Mouse (Mus musculus) stomach, embryonic 15.5 days (tissue): ENCODE results near the gene Vmn2r86. TPM values are rescaled to one million over a fixed set of nuclear protein-coding genes. Genes with fewer than 3 reads are reported as not detected.
"Not testable (repeated sequence)": the region's sequence is repeated elsewhere in the genome, so short reads cannot be mapped to it uniquely, and the experiment has no call there.

Source experiments
- ATAC-seq: fragments of 200-750 bp; cut with Nextera tagmentation; 2 replicates; pipeline ENCODE4 v1.8.0; 2017; ENCODE audit warnings: low read depth, moderate number of reproducible peaks, moderate TSS enrichment; ENCODE audit not compliant: insufficient read depth, low FRiP score
- H3K27ac ChIP-seq: fragments of 300-500 bp; sonication (generic); 2 replicates; pipeline ENCODE4 v1.5.1; 2015; ENCODE audit warnings: mild to moderate bottlenecking, inconsistent platforms
- H3K27me3 ChIP-seq: fragments of 300-500 bp; sonication (generic); replicated peaks from 2 replicates; pipeline ENCODE4 v1.6.1; 2015; ENCODE audit warnings: inconsistent platforms
- H3K36me3 ChIP-seq: fragments of 300-500 bp; sonication (generic); 2 replicates; pipeline ENCODE4 v1.6.1; 2015; ENCODE audit warnings: inconsistent platforms
- H3K4me1 ChIP-seq: fragments of 300-500 bp; sonication (generic); 2 replicates; pipeline ENCODE4 v1.6.1; 2015; ENCODE audit warnings: inconsistent platforms
- H3K4me2 ChIP-seq: fragments of 300-500 bp; sonication (generic); 2 replicates; pipeline ENCODE4 v1.6.1; 2015; ENCODE audit warnings: mild to moderate bottlenecking, inconsistent platforms
- H3K4me3 ChIP-seq: fragments of 300-500 bp; sonication (generic); replicated peaks from 2 replicates; pipeline ENCODE4 v1.5.1; 2015; ENCODE audit warnings: inconsistent platforms
- H3K9ac ChIP-seq: fragments of 300-500 bp; sonication (generic); 2 replicates; pipeline ENCODE4 v1.6.1; 2015; ENCODE audit warnings: inconsistent platforms
- H3K9me3 ChIP-seq: fragments of 300-500 bp; sonication (generic); 2 replicates; pipeline ENCODE4 v1.6.1; 2016; ENCODE audit warnings: inconsistent platforms
- WGBS: fragments of 180-500 bp; shearing (Covaris S2); methylation state at CpG from one replicate; pipeline ENCODE4 v1.1.7; 2015; 5-methylcytosine and 5-hydroxymethylcytosine counted together
- polyA plus RNA-seq: library from polyadenylated mRNA; unstranded; fragments of >200 nt; fragmentation: Nextera tagmentation; extraction: Ambion mirVana; gene quantifications from 2 replicates; pipeline ENCODE4 v1.2.1, GENCODE M21; 2015

Vmn2r86 gene
- polyA plus RNA-seq: not detected in 2 replicates

DNA sequence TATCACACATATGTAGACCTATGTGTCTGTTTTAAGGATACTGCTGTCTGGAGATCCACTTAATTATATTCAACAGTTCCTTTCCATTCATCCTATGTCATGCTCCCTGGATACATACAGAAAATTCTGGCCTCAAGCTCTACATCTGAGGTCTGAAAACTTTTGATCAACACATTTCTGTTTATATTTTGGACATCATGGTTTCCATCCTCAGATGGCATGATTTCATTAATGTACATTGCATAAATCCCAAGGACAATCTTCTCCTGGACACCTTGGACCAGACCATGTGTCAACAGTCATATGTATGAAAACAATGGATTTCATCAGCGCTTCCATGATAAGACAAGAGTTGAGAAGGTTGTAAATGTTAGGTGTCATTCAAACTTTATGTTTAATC is at the start of gene Vmn2r86:
Gene Vmn2r86, minus strand, starts transcription at position 101 of the 400 bp plus-strand sequence.
- not testable (repeated sequence) for H3K36me3 ChIP-seq, H3K4me3 ChIP-seq, H3K27me3 ChIP-seq, ATAC-seq, H3K4me2 ChIP-seq, H3K27ac ChIP-seq, H3K9ac ChIP-seq, H3K9me3 ChIP-seq, H3K4me1 ChIP-seq
- 92% methylated on average over 1 of the region's 1 CpGs for WGBS

DNA sequence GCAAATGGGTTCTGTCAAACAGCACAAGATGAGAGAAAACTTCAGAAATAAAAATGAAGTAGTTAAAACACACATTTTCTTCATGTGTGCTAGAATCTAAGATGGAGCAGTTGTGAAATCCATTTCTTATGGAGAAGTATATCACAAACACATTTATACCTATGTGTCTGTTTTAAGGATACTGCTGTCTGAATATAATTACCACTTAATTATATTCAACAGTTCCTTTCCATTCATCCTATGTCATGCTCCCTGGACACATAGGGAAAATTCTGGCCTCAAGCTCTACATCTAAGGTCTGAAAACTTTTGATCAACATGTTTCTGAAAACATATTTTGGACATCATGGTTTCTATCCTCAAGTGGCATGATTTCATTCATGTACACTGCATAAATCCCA is 41.4 kb upstream of the Vmn2r86 start, which contains the start of gene Vmn2r87:
Gene Vmn2r87, minus strand, starts transcription at position 101 of the 400 bp plus-strand sequence.
- no peaks in the 10 kb centered on the region for H3K36me3 ChIP-seq
- H3K4me1 ChIP-seq: no peaks in the 10 kb centered on the region
- no peaks in the 10 kb centered on the region for H3K27me3 ChIP-seq
- H3K4me3 ChIP-seq: no peak within 1 kb of the TSS
- H3K27ac ChIP-seq: no peak within 1 kb of the TSS
- ATAC-seq: no peak
- H3K9me3 ChIP-seq: no peaks in the 10 kb centered on the region
- no peak within 1 kb of the TSS for H3K4me2 ChIP-seq
- no peak within 1 kb of the TSS for H3K9ac ChIP-seq

DNA sequence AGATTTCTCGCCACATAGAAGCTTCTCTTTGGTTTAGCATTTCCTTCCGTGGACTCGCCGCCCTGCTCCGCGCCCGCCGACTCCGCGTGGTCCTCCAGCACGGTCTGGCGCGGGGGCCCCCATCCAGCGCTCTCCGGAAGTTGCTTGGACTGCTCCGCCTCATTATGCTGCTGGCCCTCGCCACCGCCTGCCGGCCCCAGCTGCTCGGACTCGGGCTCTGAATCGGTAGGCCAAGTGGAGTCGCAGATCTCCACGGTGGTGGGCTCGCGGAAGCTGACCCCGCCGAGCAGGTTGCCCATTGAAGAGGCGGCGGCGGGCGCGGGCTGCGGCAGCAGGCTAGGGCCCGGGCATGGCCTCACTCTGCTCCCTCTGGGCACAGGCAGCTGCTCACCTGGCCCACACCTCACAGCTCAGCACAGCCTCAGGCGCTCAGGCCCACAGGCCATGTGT is 14.5 kb upstream of the Vmn2r86 start:
- WGBS: 4% methylated on average over 36 of the region's 36 CpGs
- peak; percentile 92 for ATAC-seq
- H3K36me3 ChIP-seq: no peaks in the 10 kb centered on the region

DNA sequence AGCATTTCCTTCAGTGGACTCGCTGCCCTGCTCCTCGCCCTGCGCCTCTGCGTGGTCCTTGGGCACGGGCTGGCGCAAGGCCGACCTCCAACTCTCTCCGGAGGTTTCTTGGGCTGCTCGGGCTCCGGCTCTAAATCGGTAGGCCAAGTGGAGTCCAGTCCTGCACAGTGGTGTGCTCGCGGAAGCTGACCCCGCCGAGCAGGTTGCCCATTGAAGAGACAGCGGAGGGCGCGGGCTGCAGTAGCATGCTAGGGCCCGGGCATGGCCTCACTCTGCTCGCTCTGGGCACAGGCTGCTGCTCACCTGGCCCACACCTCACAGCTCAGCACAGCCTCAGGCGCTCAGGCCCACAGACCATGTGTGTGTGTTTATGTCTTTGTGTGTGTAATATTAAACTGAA is 11.1 kb downstream of the Vmn2r86 start:
- WGBS: 89% methylated on average over 21 of the region's 21 CpGs
- Histone ChIP-seq H3K4me2 (no peak overlapping the region), H3K27me3 (no peaks in the 10 kb centered on the region), H3K9ac (no peak overlapping the region), H3K9me3 (no peaks in the 10 kb centered on the region), H3K36me3 (no peaks in the 10 kb centered on the region), H3K4me3 (no peak overlapping the region), H3K4me1 (no peaks in the 10 kb centered on the region), H3K27ac (no peak overlapping the region)
- no peak for ATAC-seq

More for the DNA sequence above, 14.5 kb upstream of the Vmn2r86 start:
- no peaks in the 10 kb centered on the region for H3K4me1 ChIP-seq
- H3K4me3 ChIP-seq: peak overlapping the region; percentile 46
- no peaks in the 10 kb centered on the region for H3K27me3 ChIP-seq
- no peak overlapping the region for H3K27ac ChIP-seq
- H3K9ac ChIP-seq: peak overlapping the region; percentile 46; the same call in 1 of the 2 replicates
- H3K4me2 ChIP-seq: peak overlapping the region; percentile 92
- H3K9me3 ChIP-seq: no peaks in the 10 kb centered on the region

DNA sequence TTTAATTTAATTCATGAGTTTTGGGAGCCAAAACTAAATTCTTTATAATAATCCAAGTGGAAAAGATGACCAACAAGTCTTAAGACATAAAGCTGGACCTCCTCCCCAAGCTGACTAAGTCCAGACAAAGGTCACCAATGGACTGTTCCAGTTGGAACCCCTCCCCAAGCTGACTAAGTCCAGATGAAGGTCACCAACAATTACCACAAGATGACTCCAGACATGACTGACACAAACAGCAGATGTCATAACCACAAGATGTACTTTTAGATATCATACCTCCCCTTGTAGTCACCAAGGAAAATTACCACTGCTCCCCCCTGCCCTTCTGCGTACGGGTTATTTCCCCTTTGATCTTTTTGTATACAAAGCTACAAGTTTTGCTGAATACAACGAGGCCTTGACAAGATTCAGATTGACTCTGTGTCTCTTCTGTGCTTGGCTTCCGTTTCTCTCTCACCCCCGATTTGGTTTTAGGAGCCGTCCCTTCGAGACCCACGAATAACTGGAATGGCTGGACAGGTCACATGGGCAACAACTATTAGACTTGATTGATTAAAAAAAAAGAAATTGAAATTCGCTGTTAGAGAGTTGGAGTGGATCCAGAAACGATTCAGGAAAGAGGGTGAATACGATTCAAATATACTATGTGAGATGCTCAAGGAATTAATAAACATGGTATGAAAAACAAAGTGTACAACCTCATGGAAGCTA is 21.5 kb downstream of the Vmn2r86 start:
- not testable (repeated sequence) for H3K27ac ChIP-seq, H3K4me1 ChIP-seq, H3K36me3 ChIP-seq, H3K27me3 ChIP-seq, ATAC-seq, H3K9me3 ChIP-seq, H3K4me2 ChIP-seq, H3K4me3 ChIP-seq, H3K9ac ChIP-seq
- 81% methylated on average over 11 of the region's 11 CpGs for WGBS

DNA sequence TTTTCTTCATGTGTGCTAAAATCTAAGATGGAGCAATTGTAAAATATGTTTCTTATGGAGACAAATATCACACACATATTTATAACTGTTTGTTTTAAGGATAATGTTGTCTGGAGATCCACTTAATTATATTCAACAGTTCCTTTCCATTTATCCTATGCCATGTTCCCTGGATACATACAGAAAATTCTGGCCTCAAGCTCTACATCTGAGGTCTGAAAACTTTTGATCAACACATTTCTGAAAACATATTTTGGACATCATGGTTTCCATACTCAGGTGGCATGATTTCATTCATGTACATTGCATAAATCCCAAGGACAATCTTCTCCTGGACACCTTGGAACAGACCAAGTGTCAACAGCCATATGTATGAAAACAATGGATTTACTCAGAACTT is 26.2 kb downstream of the Vmn2r86 start, which contains the start of gene Vmn2r85:
Gene Vmn2r85, minus strand, starts transcription at position 101 of the 400 bp plus-strand sequence.
- not testable (repeated sequence) for H3K4me1 ChIP-seq, H3K4me2 ChIP-seq, H3K36me3 ChIP-seq, H3K9me3 ChIP-seq, H3K27ac ChIP-seq, ATAC-seq, H3K4me3 ChIP-seq, H3K27me3 ChIP-seq, H3K9ac ChIP-seq

DNA sequence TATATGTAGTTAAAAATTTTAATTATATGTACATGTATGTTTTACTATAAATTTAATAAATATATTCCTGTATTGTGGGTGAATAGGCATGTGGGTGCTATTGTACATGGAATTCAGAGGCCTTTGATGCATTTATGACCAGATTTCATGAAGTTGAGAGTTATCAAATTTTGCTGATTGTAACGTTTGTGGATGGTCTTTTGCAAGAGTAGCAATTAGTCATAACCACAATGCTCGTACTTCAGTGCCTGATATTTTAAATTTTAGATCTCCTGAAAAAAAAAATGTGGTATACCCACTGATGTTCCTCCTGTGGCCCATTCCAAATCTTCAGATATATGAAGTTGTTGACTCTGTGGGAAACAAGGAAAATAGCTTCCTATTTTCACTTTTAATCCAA is 33.5 kb downstream of the Vmn2r86 start:
- not testable (repeated sequence) for H3K36me3 ChIP-seq, H3K27me3 ChIP-seq, H3K9ac ChIP-seq, H3K4me3 ChIP-seq, H3K27ac ChIP-seq, H3K4me1 ChIP-seq, H3K4me2 ChIP-seq, H3K9me3 ChIP-seq, ATAC-seq
- 78% methylated on average over 2 of the region's 2 CpGs for WGBS

DNA sequence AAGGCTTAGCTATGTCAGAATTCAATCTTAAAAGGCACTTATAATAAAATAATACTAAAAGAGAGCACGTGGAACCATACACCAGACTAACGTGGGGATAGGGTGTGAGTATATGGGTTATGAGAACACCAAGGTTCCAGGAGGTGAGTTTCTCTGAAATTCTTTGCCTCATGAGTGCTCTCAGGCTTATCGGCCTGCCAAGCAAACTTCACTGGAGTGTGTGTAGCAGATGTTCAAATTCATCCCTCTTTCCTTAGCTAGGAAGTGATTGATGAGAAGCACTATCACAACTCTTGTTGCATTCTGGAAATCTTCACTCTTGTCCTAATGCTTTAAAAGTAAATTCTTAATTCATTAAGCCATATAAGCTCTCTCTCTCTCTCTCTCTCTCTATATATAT is 35.4 kb downstream of the Vmn2r86 start:
- Histone ChIP-seq H3K9me3 (no peaks in the 10 kb centered on the region), H3K27ac (no peak overlapping the region), H3K27me3 (no peaks in the 10 kb centered on the region), H3K36me3 (no peaks in the 10 kb centered on the region), H3K9ac (no peak overlapping the region), H3K4me1 (no peaks in the 10 kb centered on the region), H3K4me3 (no peak overlapping the region), H3K4me2 (no peak overlapping the region)
- no peak for ATAC-seq
- WGBS: 82% methylated on average over 3 of the region's 3 CpGs

DNA sequence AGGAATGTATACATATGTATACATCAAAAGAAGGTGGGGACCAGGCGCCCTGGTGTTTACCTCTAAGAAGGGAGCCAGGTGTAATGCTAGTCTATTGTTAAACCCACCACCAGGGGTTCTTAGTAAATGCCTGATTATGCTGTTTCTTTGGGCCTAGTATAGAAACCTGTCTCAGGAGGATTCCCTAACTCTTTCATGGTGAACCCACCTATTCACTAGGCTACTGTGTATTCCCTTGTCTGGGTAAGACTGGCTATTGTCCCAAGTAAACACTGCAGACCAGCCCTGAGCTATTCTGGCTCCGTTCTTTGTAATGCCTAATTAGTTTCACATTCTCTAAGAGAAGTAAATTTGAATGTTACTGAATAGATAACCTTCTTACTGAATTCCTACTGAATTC is 35.9 kb downstream of the Vmn2r86 start:
- H3K4me2 ChIP-seq, H3K27ac ChIP-seq, H3K36me3 ChIP-seq, H3K27me3 ChIP-seq, H3K4me3 ChIP-seq, ATAC-seq, H3K9me3 ChIP-seq, H3K4me1 ChIP-seq, H3K9ac ChIP-seq: not testable (repeated sequence)
- WGBS: 66% methylated on average over 2 of the region's 2 CpGs

DNA sequence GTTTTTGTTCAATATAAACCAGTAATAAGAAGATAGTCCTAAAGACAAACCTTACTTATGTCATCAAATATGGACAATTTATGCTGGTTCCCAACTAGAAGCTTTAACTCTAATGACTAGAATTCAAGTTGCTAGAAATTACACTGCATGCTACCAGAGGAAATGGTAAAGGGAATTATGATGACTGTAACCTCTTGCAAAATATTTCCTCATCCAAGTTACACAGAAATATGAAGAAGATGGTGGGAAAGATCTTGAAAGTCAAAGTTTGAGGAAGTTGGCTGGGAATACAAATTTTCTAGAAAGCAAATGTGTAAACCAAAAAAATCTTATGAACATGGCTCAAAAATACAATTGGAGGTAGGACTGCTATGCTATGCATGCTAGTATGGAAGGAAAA is 39.5 kb downstream of the Vmn2r86 start:
- not testable (repeated sequence) for H3K9ac ChIP-seq, H3K36me3 ChIP-seq, H3K4me1 ChIP-seq, H3K27ac ChIP-seq, H3K4me3 ChIP-seq, H3K27me3 ChIP-seq, H3K4me2 ChIP-seq, ATAC-seq, H3K9me3 ChIP-seq

DNA sequence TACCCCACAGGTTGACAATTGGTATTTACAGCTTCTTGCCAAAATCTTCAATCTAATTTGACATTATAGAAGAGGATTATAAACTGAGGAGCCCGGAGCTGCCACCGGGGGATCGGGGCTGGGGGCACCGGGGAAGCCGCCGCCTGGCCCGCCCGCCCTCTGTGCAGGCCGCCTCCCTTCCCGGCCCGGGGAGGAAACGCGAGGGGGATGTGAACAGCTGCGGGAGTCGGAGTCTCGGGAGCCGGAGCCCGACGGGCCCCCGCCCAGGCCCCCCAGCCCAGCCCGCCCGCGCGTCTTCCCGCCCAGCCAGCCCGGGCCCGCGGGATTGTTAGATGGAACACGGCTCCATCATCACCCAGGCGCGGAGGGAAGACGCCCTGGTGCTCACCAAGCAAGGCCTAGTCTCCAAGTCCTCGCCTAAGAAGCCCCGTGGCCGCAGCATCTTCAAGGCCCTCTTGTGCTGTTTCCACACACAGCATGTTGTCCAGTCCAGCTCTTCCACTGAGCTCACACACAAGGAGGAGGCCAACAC is 43.6 kb downstream of the Vmn2r86 start:
- H3K36me3 ChIP-seq, H3K9ac ChIP-seq, H3K9me3 ChIP-seq, H3K4me3 ChIP-seq, H3K4me2 ChIP-seq, H3K4me1 ChIP-seq, H3K27me3 ChIP-seq, H3K27ac ChIP-seq: not testable (repeated sequence)
- peak; percentile 50 for ATAC-seq
- 56% methylated on average over 27 of the region's 35 CpGs for WGBS

DNA sequence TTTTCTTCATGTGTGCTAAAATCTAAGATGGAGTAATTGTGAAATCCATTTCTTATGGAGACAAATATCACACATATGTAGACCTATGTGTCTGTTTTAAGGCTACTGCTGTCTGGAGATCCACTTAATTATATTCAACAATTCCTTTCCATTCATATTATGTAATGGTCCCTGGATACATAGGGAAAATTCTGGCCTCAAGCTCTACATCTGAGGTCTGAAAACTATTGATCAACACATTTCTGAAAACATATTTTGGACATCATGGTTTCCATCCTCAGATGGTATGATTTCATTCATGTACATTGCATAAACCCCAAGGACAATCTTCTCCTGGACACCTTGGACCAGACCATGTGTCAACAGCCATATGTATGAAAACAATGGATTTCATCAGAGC is 61.6 kb downstream of the Vmn2r86 start, which contains the start of gene Vmn2r84:
Gene Vmn2r84, minus strand, starts transcription at position 101 of the 400 bp plus-strand sequence.
- no peak within 1 kb of the TSS for H3K4me2 ChIP-seq
- H3K27me3 ChIP-seq: no peaks in the 10 kb centered on the region
- H3K36me3 ChIP-seq: no peaks in the 10 kb centered on the region
- no peak within 1 kb of the TSS for H3K9ac ChIP-seq
- H3K4me3 ChIP-seq: no peak within 1 kb of the TSS
- no peak within 1 kb of the TSS for H3K27ac ChIP-seq
- H3K9me3 ChIP-seq: no peaks in the 10 kb centered on the region
- no peaks in the 10 kb centered on the region for H3K4me1 ChIP-seq
- ATAC-seq: no peak
